Mouse (Mus musculus): ENCODE data around the gene Srrd.

Srrd gene

DNA sequence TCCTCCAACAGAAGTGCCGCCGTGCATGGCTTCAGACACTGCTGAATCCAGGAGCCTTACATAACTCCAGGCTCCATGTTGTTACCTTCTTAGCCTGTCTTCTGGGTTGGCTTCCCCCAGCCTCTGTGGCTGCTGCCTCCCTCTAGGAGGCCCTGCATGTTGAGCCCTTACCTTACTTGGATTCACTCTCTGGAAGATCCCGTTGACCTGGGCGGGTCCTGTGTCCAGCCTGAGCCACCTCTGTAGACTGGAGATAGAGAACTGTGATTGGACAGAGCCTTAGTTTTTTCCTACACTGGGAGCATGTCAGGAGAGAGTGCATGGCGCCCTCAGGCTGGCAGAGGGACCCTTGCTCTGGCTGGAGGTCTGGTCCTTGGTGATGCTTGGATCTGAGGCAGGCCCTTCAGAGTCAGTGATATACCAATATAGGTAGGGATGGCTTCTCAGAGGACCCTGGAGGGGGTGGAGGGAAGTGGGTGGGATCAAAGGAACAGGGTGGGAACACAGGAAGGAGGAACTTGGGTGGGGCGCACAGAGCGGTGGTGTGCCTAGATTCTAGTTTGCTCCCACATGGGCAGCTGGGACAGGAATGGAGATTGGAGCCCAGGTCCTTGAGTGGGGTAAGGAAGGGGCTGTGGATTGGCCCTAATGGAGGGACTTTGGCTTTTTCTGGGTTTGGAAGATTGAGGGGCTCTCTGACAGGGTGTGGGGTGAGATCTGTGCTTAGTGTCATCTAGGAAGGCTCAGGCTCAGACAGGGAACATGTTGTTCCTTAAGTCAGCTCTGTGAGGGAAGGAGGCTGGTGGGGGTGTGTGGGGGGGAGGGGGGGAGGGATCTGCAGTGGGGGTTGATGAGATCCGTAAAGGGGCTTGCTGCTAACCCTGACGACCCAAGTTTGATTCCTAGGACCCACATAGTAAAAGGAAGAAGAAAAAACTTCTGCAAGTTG is 54.4 kb downstream of the Srrd start:
- DNase-seq (ENCODE audit: low spot score), result no peak

DNA sequence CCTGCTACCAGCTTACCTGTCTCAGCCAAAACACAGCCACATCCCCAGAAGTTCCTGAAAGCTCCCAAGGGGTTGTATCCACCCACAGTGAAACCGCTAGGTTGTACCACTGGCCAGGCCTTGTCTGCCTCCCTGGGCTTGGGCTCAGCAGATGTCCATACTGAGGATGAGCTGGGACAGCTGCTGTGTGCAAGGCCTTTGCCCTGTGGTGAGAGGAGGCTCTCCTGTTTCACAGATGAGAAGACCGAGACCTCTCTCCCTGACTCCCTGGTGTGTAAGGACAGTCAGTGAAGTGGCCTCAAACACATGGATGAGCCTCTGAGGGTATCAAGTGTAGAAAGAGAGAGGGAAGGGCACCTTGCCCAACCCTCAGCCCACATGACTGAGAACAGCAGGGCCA is 55.2 kb downstream of the Srrd start:
- no peak for DNase-seq (ENCODE audit: low spot score)

Measured in ovary, adult 18-20 months (tissue).